Mouse (Mus musculus): ENCODE measurements at regions not wholly inside any gene's neighbourhood (a gene's known extent, or its start where the extent isn't known, plus 50 kb on each side); places are given as distances from the start of the nearest gene placed in this dataset.

GRCm38 (mm10) chr15:60993394-60993793 lies 70.6 kb upstream of the A1bg start:
- Histone ChIP-seq H3K4me2 (no peak overlapping the region), H3K9ac (no peak overlapping the region), H3K36me3 (ENCODE audit: insufficient read depth) (no peaks in the 10 kb centered on the region), H3K4me1 (ENCODE audit: insufficient read depth) (no peaks in the 10 kb centered on the region), H3K4me3 (ENCODE audit: low read depth, low read length) (no peak overlapping the region), H3K27me3 (ENCODE audit: insufficient read depth, low read length) (no peaks in the 10 kb centered on the region), H3K27ac (ENCODE audit: low read depth) (no peak overlapping the region), H3K9me3 (ENCODE audit: low read depth, low read length) (no peaks in the 10 kb centered on the region)
- TF ChIP-seq CTCF (IDR thresholded peaks at IDR 0.05; ENCODE audit: low read depth) = no peak
- ATAC-seq (ENCODE audit: insufficient read depth) (no peak), DNase-seq (no peak)
- WGBS = 76% methylated on average over 2 of the region's 2 CpGs

- Histone ChIP-seq H3K4me1 (ENCODE audit: insufficient read depth) (no peaks in the 10 kb centered on the region), H3K9me3 (ENCODE audit: low read depth, low read length) (no peaks in the 10 kb centered on the region), H3K4me3 (ENCODE audit: low read depth, low read length) (no peak overlapping the region), H3K36me3 (ENCODE audit: insufficient read depth) (no peaks in the 10 kb centered on the region), H3K27me3 (ENCODE audit: insufficient read depth, low read length) (no peaks in the 10 kb centered on the region), H3K27ac (ENCODE audit: low read depth) (no peak overlapping the region), H3K4me2 (no peak overlapping the region), H3K9ac (no peak overlapping the region)
- no peak for DNase-seq
- no peak for TF ChIP-seq CTCF (IDR thresholded peaks at IDR 0.05; ENCODE audit: low read depth)
- ATAC-seq (ENCODE audit: insufficient read depth) = no peak
- 59% methylated on average over 2 of the region's 2 CpGs for WGBS
These were observed 59.8 kb upstream of the A1bg start for GRCm38 (mm10) chr15:60982576-60982975.

Data from lung, embryonic 14.5 days (tissue).